ENCODE assay signal across 8 mouse cellular contexts in genomic region chrX:93631657-93632449, GRCm38 (mm10). TPM values are rescaled to one million over a fixed set of nuclear protein-coding genes. Genes with fewer than 3 reads are reported as not detected.
DNase-seq lines count a peak whose midpoint lies in the region; ATAC-seq and TF ChIP-seq lines count a peak whose summit lies in the region.

Gene Pola1 (minus strand): TSS chrX:93632155.

- H3K79me2 ChIP-seq in MEL (ENCODE audit: control insufficient read depth, insufficient read depth, low read length, poor library complexity): peaks cover 40% of the 10 kb centered on the region

- no peaks in the 10 kb centered on the region for H3K9me3 ChIP-seq in MEL (replicated peaks; ENCODE audit: insufficient read depth, low read length)
- no peaks in the 10 kb centered on the region for H3K9me3 ChIP-seq in hindbrain, embryonic 10.5 days
- H3K9me3 ChIP-seq in lung, postnatal 0 days (ENCODE audit: low read length): no peaks in the 10 kb centered on the region

- H3K4me3 ChIP-seq in MEL (ENCODE audit: control insufficient read depth in 1 of 2, insufficient read depth in 1 of 2, low read depth in 2 of 2, low read length in 2 of 2): peak within 1 kb of the TSS; percentile 46 to 92
- H3K4me3 ChIP-seq in cerebellum, adult 2 months (replicated peaks; ENCODE audit: insufficient read depth, low read depth, low read length): peak within 1 kb of the TSS; percentile 99
- peak within 1 kb of the TSS; percentile 59 for H3K4me3 ChIP-seq in hindbrain, embryonic 10.5 days
- peak within 1 kb of the TSS; percentile 50 for H3K4me3 ChIP-seq in lung, postnatal 0 days (ENCODE audit: low read depth, low read length)

- no peak for TF ChIP-seq RAD21 in MEL (IDR thresholded peaks at IDR 0.05; ENCODE audit: low read depth, low read length)

- TF ChIP-seq POLR2A in MEL (IDR thresholded peaks at IDR 0.05; ENCODE audit: control insufficient read depth in 1 of 2, insufficient read depth in 1 of 2, low read depth in 1 of 2, low read length in 2 of 2, poor library complexity in 1 of 2): peak; percentile 19 to 89
- 0 out of 2 replicates have a peak, but pooled peaks have one; percentile 23 for TF ChIP-seq POLR2A in cerebellum, adult 2 months (IDR thresholded peaks at IDR 0.05; ENCODE audit: borderline replicate concordance, insufficient read depth, low read length)

- H3K4me1 ChIP-seq in MEL (ENCODE audit: control insufficient read depth in 1 of 2, insufficient read depth in 2 of 2, low read length in 2 of 2): peaks cover 0 to 4% of the 10 kb centered on the region in 2 experiments; a peak in 2 of 4 replicates
- H3K4me1 ChIP-seq in cerebellum, adult 2 months (ENCODE audit: control insufficient read depth, insufficient read depth, low read length): no peaks in the 10 kb centered on the region
- H3K4me1 ChIP-seq in hindbrain, embryonic 10.5 days (replicated peaks): no peaks in the 10 kb centered on the region
- H3K4me1 ChIP-seq in lung, postnatal 0 days (ENCODE audit: insufficient read depth, low read depth, low read length): no peaks in the 10 kb centered on the region

- peak within 1 kb of the TSS; percentile 67 for H3K4me2 ChIP-seq in lung, postnatal 0 days (replicated peaks; ENCODE audit: low read depth, low read length)

- H3K36me3 ChIP-seq in MEL (ENCODE audit: control insufficient read depth in 1 of 2, insufficient read depth in 2 of 2, low read length in 2 of 2): peaks cover 0 to 29% of the 10 kb centered on the region in 2 experiments; a peak in 3 of 4 replicates
- no peaks in the 10 kb centered on the region for H3K36me3 ChIP-seq in hindbrain, embryonic 10.5 days
- no peaks in the 10 kb centered on the region for H3K36me3 ChIP-seq in lung, postnatal 0 days (ENCODE audit: insufficient read depth, low read length)

- TF ChIP-seq CTCF in MEL (IDR thresholded peaks at IDR 0.05 in 2 of 3, conservative IDR thresholded peaks at IDR 0.05 in 1 of 3; ENCODE audit: control insufficient read depth in 1 of 3, insufficient read depth in 1 of 3, low read depth in 2 of 3, low read length in 3 of 3, poor library complexity in 1 of 3, severe bottlenecking in 1 of 3): no peak
- TF ChIP-seq CTCF in cerebellum, adult 2 months (IDR thresholded peaks at IDR 0.05; ENCODE audit: borderline replicate concordance, insufficient read depth, low read depth, low read length): no peak
- no peak for TF ChIP-seq CTCF in lung, postnatal 0 days (IDR thresholded peaks at IDR 0.05)

- peak; percentile 100 for ATAC-seq in lung, postnatal 0 days

- H3K27ac ChIP-seq in MEL (ENCODE audit: control insufficient read depth, low read depth, low read length): peak within 1 kb of the TSS; percentile 89
- H3K27ac ChIP-seq in cerebellum, adult 2 months (ENCODE audit: insufficient read depth, low read length): no peak within 1 kb of the TSS
- peak within 1 kb of the TSS; percentile 87 for H3K27ac ChIP-seq in hindbrain, embryonic 10.5 days
- H3K27ac ChIP-seq in lung, postnatal 0 days (ENCODE audit: low read length): peak within 1 kb of the TSS; percentile 14; the same call in 1 of the 2 replicates

- 8% methylated on average over 53 of the region's 53 CpGs for WGBS in cerebellum, adult 2 months
- 17% methylated on average over 53 of the region's 53 CpGs for whole genome bisulfite sequencing in hindbrain, embryonic 10.5 days
- WGBS in lung, postnatal 0 days: 8% methylated on average over 50 of the region's 53 CpGs

- peak; percentile 97 for DNase-seq in MEL (ENCODE audit: low read depth, low spot score)
- peak; percentile 87 to 93 for DNase-seq in cerebellum, adult 2 months
- peak; percentile 88 for DNase-seq in forelimb bud, embryonic 11.5 days (ENCODE audit: low read depth, low spot score)
- DNase-seq in hindbrain, embryonic 10.5 days (ENCODE audit: low spot score): peak; percentile 88
- peak; percentile 79 for DNase-seq in layer of hippocampus, adult 9-11 months
- peak; percentile 90 for DNase-seq in lung, postnatal 0 days (ENCODE audit: low spot score)
- peak; percentile 57 for DNase-seq in ovary, postnatal 14 days (ENCODE audit: low spot score)
- peak; percentile 71 for DNase-seq in thymus, postnatal 14 days

- no peaks in the 10 kb centered on the region for H3K27me3 ChIP-seq in MEL (ENCODE audit: control insufficient read depth in 1 of 2, insufficient read depth in 2 of 2, low read length in 2 of 2)
- H3K27me3 ChIP-seq in cerebellum, adult 2 months (ENCODE audit: control insufficient read depth, insufficient read depth, low read length): no peaks in the 10 kb centered on the region
- H3K27me3 ChIP-seq in hindbrain, embryonic 10.5 days (ENCODE audit: insufficient read depth, poor library complexity, severe bottlenecking): no peaks in the 10 kb centered on the region
- no peaks in the 10 kb centered on the region for H3K27me3 ChIP-seq in lung, postnatal 0 days (replicated peaks; ENCODE audit: insufficient read depth, low read length)

- no peak for TF ChIP-seq EP300 in MEL (IDR thresholded peaks at IDR 0.05; ENCODE audit: low read depth in 1 of 2, low read length in 2 of 2)
- no peak for TF ChIP-seq EP300 in lung, postnatal 0 days (IDR thresholded peaks at IDR 0.05)

- H3K9ac ChIP-seq in MEL (ENCODE audit: control insufficient read depth, low read depth, low read length, poor library complexity, severe bottlenecking): peak within 1 kb of the TSS; percentile 94
- peak within 1 kb of the TSS; percentile 29; the same call in 1 of the 2 replicates for H3K9ac ChIP-seq in lung, postnatal 0 days (replicated peaks; ENCODE audit: low read depth)

TF ChIP-seq in MEL, 35 proteins besides CTCF, POLR2A, EP300 and RAD21:
- TF ChIP-seq NELFE (IDR thresholded peaks at IDR 0.05; ENCODE audit: low read depth, low read length) (peak; percentile 71), MYC (IDR thresholded peaks at IDR 0.05; ENCODE audit: low read depth, low read length) (peak; percentile 84), ETS1 (IDR thresholded peaks at IDR 0.05; ENCODE audit: low read depth, low read length) (no peak), CHD2 (IDR thresholded peaks at IDR 0.05; ENCODE audit: low read length) (no peak), RCOR1 (IDR thresholded peaks at IDR 0.05; ENCODE audit: low read depth, low read length) (no peak), TAL1 (IDR thresholded peaks at IDR 0.05; ENCODE audit: low read length) (no peak), BHLHE40 (IDR thresholded peaks at IDR 0.05; ENCODE audit: borderline replicate concordance, low read depth, low read length) (0 out of 2 replicates have a peak, but pooled peaks have one; percentile 5), ZKSCAN1 (IDR thresholded peaks at IDR 0.05; ENCODE audit: low read depth, low read length) (no peak), MEF2A (IDR thresholded peaks at IDR 0.05; ENCODE audit: extremely low read depth, insufficient replicate concordance, low read depth, low read length, poor library complexity, severe bottlenecking) (no peak), SMC3 (IDR thresholded peaks at IDR 0.05; ENCODE audit: low read depth, low read length) (no peak), MAFK (IDR thresholded peaks at IDR 0.05; ENCODE audit: borderline replicate concordance, low read depth, low read length) (no peak), TCF12 (IDR thresholded peaks at IDR 0.05; ENCODE audit: low read depth, low read length) (no peak), ZMIZ1 (IDR thresholded peaks at IDR 0.05; ENCODE audit: low read depth, low read length) (no peak), MYB (IDR thresholded peaks at IDR 0.05; ENCODE audit: low read depth, low read length) (no peak), MAX (IDR thresholded peaks at IDR 0.05; ENCODE audit: low read length) (peak; percentile 89), KAT2A (conservative IDR thresholded peaks at IDR 0.05; ENCODE audit: low read depth, low read length) (peak; percentile 20), NRF1 (IDR thresholded peaks at IDR 0.05; ENCODE audit: insufficient read depth, low read depth, low read length, poor library complexity, severe bottlenecking) (peak; percentile 86), ELF1 (IDR thresholded peaks at IDR 0.05; ENCODE audit: low read depth, low read length) (peak; percentile 81), JUND (IDR thresholded peaks at IDR 0.05; ENCODE audit: low read depth, low read length) (no peak), GATA1 (IDR thresholded peaks at IDR 0.05; ENCODE audit: low read depth, low read length) (no peak), HCFC1 (IDR thresholded peaks at IDR 0.05; ENCODE audit: low read depth, low read length) (peak; percentile 78), TBP (IDR thresholded peaks at IDR 0.05; ENCODE audit: low read depth, low read length) (peak; percentile 12), POLR2AphosphoS2 (IDR thresholded peaks at IDR 0.05; ENCODE audit: low read length) (no peak), USF1 (IDR thresholded peaks at IDR 0.05; ENCODE audit: low read depth, low read length) (no peak), MXI1 (IDR thresholded peaks at IDR 0.05; ENCODE audit: low read depth, low read length) (peak; percentile 95), SIN3A (IDR thresholded peaks at IDR 0.05; ENCODE audit: low read length) (peak; percentile 63), E2F4 (IDR thresholded peaks at IDR 0.05; ENCODE audit: borderline replicate concordance, low read depth, low read length) (peak; percentile 98)

RNA-seq across cellular contexts. Expression of gene Pola1, which starts in this region (rescaled TPM):
- 37.7 and 38.7 TPM in 2 replicates for total RNA-seq in MEL (2012; rRNA removed)
- polyA plus RNA-seq in MEL (2012; ENCODE audit: insufficient read depth in 1 of 2, insufficient read length in 2 of 2, low read depth in 1 of 2, low replicate concordance in 2 of 2, missing spikeins in 1 of 2): 10 to 100 TPM; 26.8 to 36.1 TPM
- polyA plus RNA-seq in cerebellum, adult 2 months (2012; rRNA removed): 2.8 and 3.3 TPM in 2 replicates
- 14.7 and 22.0 TPM in 2 replicates for polyA plus RNA-seq in hindbrain, embryonic 10.5 days (2016; fragmentation: Nextera tagmentation; extraction: Ambion mirVana)
- 1.8 and 2.2 TPM in 2 replicates for polyA plus RNA-seq in lung, postnatal 0 days (2015; fragmentation: Nextera tagmentation; extraction: Ambion mirVana)
